27 mouse cellular contexts compared by ENCODE assay signal in the genomic region with DNA sequence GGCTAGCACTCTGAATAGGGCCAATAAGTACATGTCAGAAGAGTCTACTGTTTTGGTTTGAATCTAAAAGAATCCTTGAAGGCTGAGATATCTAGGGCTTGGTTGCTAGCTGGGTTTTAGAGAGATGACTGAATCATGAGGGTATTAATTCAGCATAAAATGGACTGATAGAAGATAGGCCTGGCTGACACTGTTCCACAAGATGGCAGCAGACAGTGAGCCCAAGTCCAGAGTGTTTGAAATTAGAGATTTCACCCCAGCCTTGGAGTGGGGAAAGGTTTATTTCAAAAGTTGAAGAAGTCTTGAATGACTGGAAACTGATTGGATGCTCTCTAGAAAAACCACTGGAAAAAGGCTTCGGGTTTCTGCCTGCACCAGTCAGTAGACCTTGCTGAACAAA. TPM values are rescaled to one million over a fixed set of nuclear protein-coding genes. Genes with fewer than 3 reads are reported as not detected.
DNase-seq lines count a peak whose midpoint lies in the region; ATAC-seq and TF ChIP-seq lines count a peak whose summit lies in the region.
"Had no signal": no experiment of that assay in that cellular context is flagged by ENCODE, and none has a peak within 500 bp of the region (broad histone marks: within the 10 kb centered on the region; RNA-seq: fewer than 3 reads in every experiment).

No protein-coding gene starts in this region.

- no peak overlapping the region for H3K27ac ChIP-seq in intestine, postnatal 0 days (ENCODE audit: low read depth, low read length)
- H3K27ac ChIP-seq in intestine, embryonic 16.5 days (ENCODE audit: low read length): no peak overlapping the region
- H3K27ac ChIP-seq in CH12.LX (ENCODE audit: insufficient read depth, low read depth) (peak overlapping the region; percentile 69), ES-E14 (ENCODE audit: insufficient read depth, low read depth, low read length, poor library complexity, severe bottlenecking) (no peak overlapping the region)
- H3K27ac ChIP-seq: embryonic facial prominence, embryonic 13.5 days; forebrain, embryonic 12.5 days; heart, adult 2 months; hindbrain, embryonic 12.5 days; left cerebral cortex, adult 2 months; limb, embryonic 15.5 days; liver, embryonic 14.5 days; midbrain, embryonic 15.5 days had no signal

- H3K4me2 ChIP-seq in intestine, postnatal 0 days (replicated peaks; ENCODE audit: low read depth): no peak overlapping the region
- no peak overlapping the region for H3K4me2 ChIP-seq in intestine, embryonic 16.5 days (ENCODE audit: low read depth, low read length)
- H3K4me2 ChIP-seq in CH12.LX (ENCODE audit: insufficient read depth, low read depth, poor library complexity, severe bottlenecking): peak overlapping the region; percentile 82
- H3K4me2 ChIP-seq: embryonic facial prominence, embryonic 13.5 days; forebrain, embryonic 12.5 days; hindbrain, embryonic 12.5 days; limb, embryonic 15.5 days; lung, embryonic 14.5 days; midbrain, embryonic 15.5 days had no signal

- peaks cover 39% of the 10 kb centered on the region for H3K79me2 ChIP-seq in CH12.LX (replicated peaks; ENCODE audit: control insufficient read depth, extremely low read depth, insufficient read depth, poor library complexity, severe bottlenecking)

- H3K27me3 ChIP-seq in intestine, postnatal 0 days (replicated peaks; ENCODE audit: control insufficient read depth, insufficient read depth, low read length): no peaks in the 10 kb centered on the region
- no peaks in the 10 kb centered on the region for H3K27me3 ChIP-seq in intestine, embryonic 16.5 days (replicated peaks; ENCODE audit: control insufficient read depth, insufficient read depth, low read length)
- no peaks in the 10 kb centered on the region for H3K27me3 ChIP-seq in CH12.LX (replicated peaks)
- H3K27me3 ChIP-seq: embryonic facial prominence, embryonic 13.5 days; forebrain, embryonic 12.5 days; hindbrain, embryonic 12.5 days; limb, embryonic 15.5 days; megakaryocyte, embryonic 14.5 days; midbrain, embryonic 15.5 days had no signal

- H3K9me3 ChIP-seq in intestine, postnatal 0 days (ENCODE audit: control insufficient read depth): no peaks in the 10 kb centered on the region
- H3K9me3 ChIP-seq in intestine, embryonic 16.5 days (ENCODE audit: control insufficient read depth, low read length): no peaks in the 10 kb centered on the region
- H3K9me3 ChIP-seq in CH12.LX (replicated peaks; ENCODE audit: low read length) (no peaks in the 10 kb centered on the region), ES-E14 (ENCODE audit: control insufficient read depth, insufficient read depth, low read depth, low read length) (no peaks in the 10 kb centered on the region)
- H3K9me3 ChIP-seq: embryonic facial prominence, embryonic 13.5 days; forebrain, embryonic 12.5 days; hindbrain, embryonic 12.5 days; limb, embryonic 15.5 days; megakaryocyte, embryonic 14.5 days; midbrain, embryonic 15.5 days had no signal

- H3K9ac ChIP-seq in intestine, postnatal 0 days (ENCODE audit: low read depth, low read length): no peak overlapping the region
- H3K9ac ChIP-seq in intestine, embryonic 16.5 days (ENCODE audit: low read depth, low read length): no peak overlapping the region
- H3K9ac ChIP-seq in CH12.LX (ENCODE audit: insufficient read depth, low read depth): peak overlapping the region; percentile 83
- peak overlapping the region; percentile 35; the same call in 1 of the 2 replicates for H3K9ac ChIP-seq in ES-E14 (ENCODE audit: insufficient read depth, low read depth, low read length, poor library complexity, severe bottlenecking)
- H3K9ac ChIP-seq: embryonic facial prominence, embryonic 13.5 days; forebrain, embryonic 12.5 days; hindbrain, embryonic 12.5 days; limb, embryonic 15.5 days; liver, embryonic 14.5 days; lung, embryonic 14.5 days; midbrain, embryonic 15.5 days had no signal

- WGBS in intestine, postnatal 0 days: 81% methylated on average over 1 of the region's 1 CpGs
- WGBS in intestine, embryonic 16.5 days: 77% methylated on average over 1 of the region's 1 CpGs

- H3K4me1 ChIP-seq in intestine, postnatal 0 days (replicated peaks; ENCODE audit: control insufficient read depth, insufficient read depth, low read length): no peaks in the 10 kb centered on the region
- H3K4me1 ChIP-seq in intestine, embryonic 16.5 days (ENCODE audit: control insufficient read depth, insufficient read depth, low read length): no peaks in the 10 kb centered on the region
- H3K4me1 ChIP-seq in CH12.LX (ENCODE audit: control insufficient read depth in 1 of 2, insufficient read depth in 2 of 2): peaks cover 8 to 48% of the 10 kb centered on the region in 2 experiments
- H3K4me1 ChIP-seq in ES-E14 (ENCODE audit: control insufficient read depth in 2 of 2, insufficient read depth in 2 of 2, low read length in 2 of 2, poor library complexity in 1 of 2): peaks cover 0 to 2% of the 10 kb centered on the region in 2 experiments; a peak in 2 of 4 replicates
- H3K4me1 ChIP-seq: forebrain, embryonic 12.5 days; hindbrain, embryonic 12.5 days; limb, embryonic 15.5 days; midbrain, embryonic 15.5 days had no signal

- no peak overlapping the region for H3K4me3 ChIP-seq in intestine, postnatal 0 days (ENCODE audit: low read depth, low read length)
- no peak overlapping the region for H3K4me3 ChIP-seq in intestine, embryonic 16.5 days (ENCODE audit: low read length)
- peak overlapping the region; percentile 18 to 46 (median 46) for H3K4me3 ChIP-seq in CH12.LX (replicated peaks in 1 of 3; ENCODE audit: low read depth in 2 of 3, low read length in 2 of 3, poor library complexity in 1 of 3)
- H3K4me3 ChIP-seq in ES-E14 (ENCODE audit: insufficient read depth in 1 of 2, low read depth in 1 of 2, low read length in 2 of 2, poor library complexity in 1 of 2, severe bottlenecking in 1 of 2): no peak overlapping the region; a peak in 1 of 4 replicates
- H3K4me3 ChIP-seq: embryonic facial prominence, embryonic 13.5 days; erythroblast, embryonic 14.5 days; forebrain, embryonic 12.5 days; heart, adult 2 months; hindbrain, embryonic 12.5 days; left cerebral cortex, adult 2 months; limb, embryonic 15.5 days; megakaryocyte, embryonic 14.5 days; midbrain, embryonic 15.5 days had no signal

- 0 out of 2 replicates have a peak, but pooled peaks have one; percentile 19 for TF ChIP-seq CTCF in intestine, postnatal 0 days (IDR thresholded peaks at IDR 0.05; ENCODE audit: low read depth)
- peak in 1 of 2 experiments; percentile 70; a peak in 2 of 4 replicates for TF ChIP-seq CTCF in CH12.LX (conservative IDR thresholded peaks at IDR 0.05 in 1 of 2, IDR thresholded peaks at IDR 0.05 in 1 of 2; ENCODE audit: low read depth in 2 of 2, low read length in 2 of 2)

- dilution Hi-C loops in CH12.LX (cut with MboI; ENCODE audit: extremely low pct_ligation_motif_present, extremely low pct_unique_long_range_greater_than_20kb, low sequenced_read_pairs): no loop called here

- no peaks in the 10 kb centered on the region for H3K36me3 ChIP-seq in intestine, postnatal 0 days (ENCODE audit: control insufficient read depth, insufficient read depth)
- no peaks in the 10 kb centered on the region for H3K36me3 ChIP-seq in intestine, embryonic 16.5 days (ENCODE audit: control insufficient read depth, insufficient read depth, low read length)
- peaks cover 4 to 43% of the 10 kb centered on the region in 2 experiments for H3K36me3 ChIP-seq in CH12.LX (replicated peaks in 1 of 2; ENCODE audit: control insufficient read depth in 1 of 2, insufficient read depth in 1 of 2, low read length in 1 of 2)
- H3K36me3 ChIP-seq in ES-E14 (ENCODE audit: control insufficient read depth, insufficient read depth, low read length, poor library complexity, severe bottlenecking): no peaks in the 10 kb centered on the region
- H3K36me3 ChIP-seq: embryonic facial prominence, embryonic 13.5 days; forebrain, embryonic 12.5 days; hindbrain, embryonic 12.5 days; limb, embryonic 15.5 days; midbrain, embryonic 15.5 days had no signal

- TF ChIP-seq POLR2A in CH12.LX (IDR thresholded peaks at IDR 0.05; ENCODE audit: low read depth, low read length): no peak; the same call in 1 of the 2 replicates

- no peak for TF ChIP-seq EP300 in CH12.LX (IDR thresholded peaks at IDR 0.05; ENCODE audit: low read length)

- no peak for ATAC-seq in intestine, postnatal 0 days
- no peak for ATAC-seq in intestine, embryonic 16.5 days
- peak; percentile 60 for ATAC-seq in megakaryocyte progenitor cell, adult 5-6 weeks (replicated peaks; ENCODE audit: poor library complexity)
- ATAC-seq: activated CD4-positive, CD25-positive, alpha-beta regulatory T cell, adult 4 months; midbrain, embryonic 15.5 days had no signal

- in situ Hi-C loops in CH12.LX (cut with MboI; ENCODE audit: low pct_ligation_motif_present, low pct_unique_long_range_greater_than_20kb, low sequenced_read_pairs) (loop anchor here (10.0 to 25.0 kb wide), 2 partner anchors 202 to 489 kb away; partner anchors contain the start of gene Vim), ES-E14 (cut with MboI; ENCODE audit: low sequenced_read_pairs in 2 of 2, unreplicated experiment in 2 of 2) (no loop called here)

- TF ChIP-seq RAD21 in CH12.LX (IDR thresholded peaks at IDR 0.05; ENCODE audit: low read depth, low read length): peak; percentile 65

- DNase-seq in CH12.LX (ENCODE audit: extremely low read depth) (no peak), ES-E14 (ENCODE audit: low read depth, low spot score) (no peak)
- no peak for DNase-seq in thymus, postnatal 25 days
- DNase-seq in kidney, adult 11 months: no peak
- DNase-seq: adrenal gland, postnatal 10 days; cerebellum, adult 2 months; cerebellum, postnatal 25 days; embryo, embryonic 11 days; gastrocnemius, postnatal 10 days; heart, adult 2 months; kidney, postnatal 4 days; left cerebral cortex, postnatal 4 days; lung, embryonic 14.5 days; thymus, postnatal 14 days had no signal

TF ChIP-seq in CH12.LX, 34 proteins besides CTCF, POLR2A, EP300 and RAD21:
- no peak for TF ChIP-seq ELF1 (IDR thresholded peaks at IDR 0.05; ENCODE audit: low read depth, low read length)
- TF ChIP-seq IRF4 (IDR thresholded peaks at IDR 0.05; ENCODE audit: low read depth, low read length): peak; percentile 9; the same call in 1 of the 2 replicates
- TF ChIP-seq SMC3 (IDR thresholded peaks at IDR 0.05; ENCODE audit: low read depth, low read length): peak; percentile 75

TF ChIP-seq in ES-E14, 5 proteins besides CTCF, POLR2A, EP300 and RAD21:
- no peak for TF ChIP-seq HCFC1 (IDR thresholded peaks at IDR 0.05; ENCODE audit: borderline replicate concordance, insufficient read depth, low read length)
- TF ChIP-seq CHD2 (IDR thresholded peaks at IDR 0.05; ENCODE audit: low read depth, low read length): no peak

RNA-seq across cellular contexts. Expression of gene St8sia6, which starts 17.4 kb away (rescaled TPM):
- 0.60 and 0.65 TPM in 2 replicates for polyA plus RNA-seq in intestine, postnatal 0 days (2015; fragmentation: Nextera tagmentation; extraction: Ambion mirVana)
- 0.33 and 0.49 TPM in 2 replicates for polyA plus RNA-seq in intestine, embryonic 16.5 days (2015; fragmentation: Nextera tagmentation; extraction: Ambion mirVana)
- 27.4 and 32.5 TPM in 2 replicates for total RNA-seq in CH12.LX (2012; rRNA removed)
- total RNA-seq in CH12.LX (2014; rRNA removed): 43.7 and 46.4 TPM in 2 replicates
- 51.0 and 56.4 TPM in 2 replicates for polyA plus RNA-seq in CH12.LX (2012; ENCODE audit: insufficient read length, low read depth)
- total RNA-seq in ES-E14 (2012; rRNA removed): 1.1 and 2.1 TPM in 2 replicates
- total RNA-seq in megakaryocyte progenitor cell, adult 5-6 weeks (2015): 2.0 and 5.5 TPM in 2 replicates
- 1.00 and 1.5 TPM in 2 replicates for total RNA-seq in megakaryocyte progenitor cell, adult 5-6 weeks (2017)
- polyA plus RNA-seq: erythroblast, embryonic 14.5 days had no signal

Comparison
In these comparisons a context has a peak if more than half of its experiments do, and no peak if none do; other contexts are left out.
1. H3K4me3 ChIP-seq: peak in CH12.LX (3 of 3); none in intestine, postnatal 0 days (single experiment), intestine, embryonic 16.5 days (single experiment) and ES-E14 (0 of 2).
2. H3K9ac ChIP-seq: peak in CH12.LX (single experiment) and ES-E14 (single experiment); none in intestine, postnatal 0 days (single experiment) and intestine, embryonic 16.5 days (single experiment).